Mouse (Mus musculus): ENCODE data around the gene Ccnd3.

DNA sequence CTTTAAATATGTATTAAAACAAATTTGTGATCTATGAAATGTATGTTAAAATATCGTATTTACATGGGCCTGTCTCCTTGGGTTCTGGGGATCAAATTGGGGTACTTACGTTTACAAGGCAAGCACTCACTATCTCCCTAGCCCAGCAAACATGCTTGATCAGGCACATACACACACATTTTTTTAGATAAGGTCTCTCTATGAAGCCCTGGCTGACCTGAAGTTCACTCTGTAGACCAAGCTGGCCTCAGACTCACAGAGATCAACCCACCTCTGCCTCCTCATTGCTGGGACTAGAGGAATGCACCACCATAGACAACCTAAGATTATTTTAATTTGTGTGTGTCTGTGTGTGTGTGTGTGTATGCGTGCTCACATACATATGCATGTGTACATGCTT lies 63.5 kb downstream of the Ccnd3 start:
- TF ChIP-seq CTCF (IDR thresholded peaks at IDR 0.05; ENCODE audit: low read depth, low read length), result no peak
- no peak for TF ChIP-seq POLR2A (IDR thresholded peaks at IDR 0.05; ENCODE audit: extremely low read depth, insufficient read depth, low read length)
